Mouse (Mus musculus) erythroblast, embryonic 14.5 days (primary cell): ENCODE results near the gene Tnpo2.

Source experiments
- GATA1 ChIP-seq: IDR thresholded peaks from 2 replicates; pipeline ENCODE4 v1.6.1; 2012; ENCODE audit warnings: low read length, inconsistent platforms, mixed read lengths
- TAL1 ChIP-seq: IDR thresholded peaks from 3 replicates; pipeline ENCODE4 v1.6.1; 2012; ENCODE audit warnings: low read length, inconsistent platforms, mixed read lengths

GRCm38 (mm10) chr8:85029271-85029670, 7.4 kb upstream of the Tnpo2 start:
- TF ChIP-seq TAL1 (no peak), GATA1 (no peak)
